ENCODE assay signal across 21 mouse cellular contexts in the genomic region with DNA sequence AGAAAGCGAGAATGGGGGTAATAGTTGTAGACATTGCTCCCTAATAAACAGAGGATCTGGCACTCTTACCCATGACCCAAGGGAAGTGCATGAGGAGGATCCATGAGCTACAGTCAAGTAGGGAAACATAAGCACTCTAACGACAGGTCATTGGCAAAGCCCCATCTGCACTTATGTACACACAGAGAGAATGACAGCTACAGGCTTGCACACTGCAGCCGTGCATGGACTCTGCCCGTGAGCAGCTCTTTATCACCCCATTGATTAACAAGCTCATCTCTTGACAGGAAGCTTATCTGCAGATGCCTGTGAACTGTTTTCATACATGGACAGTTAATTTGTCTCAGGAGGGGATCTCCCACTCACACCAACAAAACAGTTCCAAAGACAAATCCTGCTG.
"Had no signal": no experiment of that assay in that cellular context is flagged by ENCODE, and none has a peak within 500 bp of the region (broad histone marks: within the 10 kb centered on the region; RNA-seq: fewer than 3 reads in every experiment).

No protein-coding gene starts in this region.

- H3K36me3 ChIP-seq: kidney, embryonic 15.5 days; lung, embryonic 15.5 days; midbrain, embryonic 12.5 days; midbrain, embryonic 15.5 days; neural tube, embryonic 12.5 days; neural tube, embryonic 15.5 days; stomach, embryonic 15.5 days had no signal

- H3K4me2 ChIP-seq: kidney, embryonic 15.5 days; lung, embryonic 15.5 days; midbrain, embryonic 12.5 days; midbrain, embryonic 15.5 days; neural tube, embryonic 12.5 days; neural tube, embryonic 15.5 days; stomach, embryonic 15.5 days had no signal

- H3K27ac ChIP-seq: kidney, embryonic 15.5 days; left cerebral cortex, adult 2 months; lung, embryonic 15.5 days; midbrain, embryonic 12.5 days; midbrain, embryonic 15.5 days; neural tube, embryonic 12.5 days; neural tube, embryonic 15.5 days; stomach, embryonic 15.5 days had no signal

- H3K4me3 ChIP-seq: kidney, embryonic 15.5 days; left cerebral cortex, adult 2 months; lung, embryonic 15.5 days; midbrain, embryonic 12.5 days; midbrain, embryonic 15.5 days; neural tube, embryonic 12.5 days; neural tube, embryonic 15.5 days; stomach, embryonic 15.5 days had no signal

- DNase-seq: kidney, adult 11 months; kidney, adult 8-10 months; kidney, postnatal 10 days; kidney, postnatal 36 days; layer of hippocampus, postnatal 36 days; lung, adult 18-20 months; lung, postnatal 10 days; lung, postnatal 4 days; right cerebral cortex, adult 18-20 months; right cerebral cortex, postnatal 14 days; spleen, adult 18-20 months; thymus, postnatal 25 days had no signal

- H3K27me3 ChIP-seq: kidney, embryonic 15.5 days; lung, embryonic 15.5 days; midbrain, embryonic 12.5 days; midbrain, embryonic 15.5 days; neural tube, embryonic 12.5 days; neural tube, embryonic 15.5 days; stomach, embryonic 15.5 days had no signal

- ATAC-seq: inflammation-experienced regulatory T-cells, adult 6 months; midbrain, embryonic 15.5 days had no signal

- H3K9me3 ChIP-seq: kidney, embryonic 15.5 days; lung, embryonic 15.5 days; midbrain, embryonic 12.5 days; midbrain, embryonic 15.5 days; neural tube, embryonic 12.5 days; neural tube, embryonic 15.5 days; stomach, embryonic 15.5 days had no signal

- H3K9ac ChIP-seq: kidney, embryonic 15.5 days; lung, embryonic 15.5 days; midbrain, embryonic 12.5 days; midbrain, embryonic 15.5 days; neural tube, embryonic 12.5 days; neural tube, embryonic 15.5 days; stomach, embryonic 15.5 days had no signal

- H3K4me1 ChIP-seq: kidney, embryonic 15.5 days; lung, embryonic 15.5 days; midbrain, embryonic 12.5 days; midbrain, embryonic 15.5 days; neural tube, embryonic 12.5 days; neural tube, embryonic 15.5 days; stomach, embryonic 15.5 days had no signal
